Mouse (Mus musculus) A20 (cell line): ENCODE results near the gene Rps18.
"Not testable (repeated sequence)": the region's sequence is repeated elsewhere in the genome, so short reads cannot be mapped to it uniquely, and the experiment has no call there.

Experiments used
- DNase-seq: peaks from one replicate; pipeline ENCODE4 v3.0.0-alpha.2; 2011; ENCODE audit warnings: low read depth, low spot score

Gene Rps18

GRCm38 (mm10) chr17:33908331-33909076 is 47.3 kb downstream of the Rps18 start:
- DNase-seq: peak; percentile 81

GRCm38 (mm10) chr17:33904835-33905234 is 51.0 kb downstream of the Rps18 start, which contains the start of gene Platr17:
Platr17 (plus strand) TSS chr17:33905135.
- not testable (repeated sequence) for DNase-seq

- peak; percentile 62 for DNase-seq
Measured at GRCm38 (mm10) chr17:33903911-33904651, 51.7 kb downstream of the Rps18 start.

- no peak for DNase-seq
Measured at GRCm38 (mm10) chr17:33902491-33902890, 53.3 kb downstream of the Rps18 start.

GRCm38 (mm10) chr17:33902079-33902478 is 53.7 kb downstream of the Rps18 start:
- no peak for DNase-seq
